Mouse (Mus musculus) lung, embryonic 16.5 days (tissue): ENCODE measurements around the gene Rnf212b. TPM values are rescaled to one million over a fixed set of nuclear protein-coding genes. Genes with fewer than 3 reads are reported as not detected.

Experiments
- ATAC-seq: fragments of 200-750 bp; cut with Nextera tagmentation; 2 replicates; pipeline ENCODE4 v1.8.0; 2017; ENCODE audit warnings: low read depth, mild to moderate bottlenecking, moderate library complexity
- H3K27ac ChIP-seq: fragments of 300-500 bp; sonication (generic); 2 replicates; pipeline ENCODE4 v1.5.1; 2014; ENCODE audit warnings: mild to moderate bottlenecking, control low read depth, low read length
- H3K27me3 ChIP-seq: fragments of 300-500 bp; sonication (generic); 2 replicates; pipeline ENCODE4 v1.6.1; 2014; ENCODE audit warnings: low read depth, low read length, mixed read lengths; ENCODE audit not compliant: control insufficient read depth, insufficient read depth
- H3K36me3 ChIP-seq: fragments of 300-500 bp; sonication (generic); 2 replicates; pipeline ENCODE4 v1.6.1; 2014; ENCODE audit warnings: low read length; ENCODE audit not compliant: control insufficient read depth, insufficient read depth
- H3K4me1 ChIP-seq: fragments of 300-500 bp; sonication (generic); replicated peaks from 2 replicates; pipeline ENCODE4 v1.6.1; 2014; ENCODE audit warnings: low read length, mixed read lengths; ENCODE audit not compliant: control insufficient read depth, insufficient read depth
- H3K4me2 ChIP-seq: fragments of 300-500 bp; sonication (generic); 2 replicates; pipeline ENCODE4 v1.6.1; 2014; ENCODE audit warnings: low read depth, low read length, control low read depth
- H3K4me3 ChIP-seq: fragments of 300-500 bp; sonication (generic); 2 replicates; pipeline ENCODE4 v1.5.1; 2014; ENCODE audit warnings: mild to moderate bottlenecking, low read length, control low read depth
- H3K9ac ChIP-seq: fragments of 300-500 bp; sonication (generic); 2 replicates; pipeline ENCODE4 v1.6.1; 2014; ENCODE audit warnings: low read length, control low read depth
- H3K9me3 ChIP-seq: fragments of 300-500 bp; sonication (generic); 2 replicates; pipeline ENCODE4 v1.6.1; 2016; ENCODE audit warnings: low read length; ENCODE audit not compliant: control insufficient read depth
- WGBS: fragments of 180-500 bp; shearing (Covaris S2); extraction: QIAGEN DNeasy Blood & Tissue Kit; methylation state at CpG from one replicate; pipeline ENCODE4 v1.1.7; 2014; 5-methylcytosine and 5-hydroxymethylcytosine counted together
- polyA plus RNA-seq: library from polyadenylated mRNA; unstranded; fragments of >200 nt; fragmentation: Nextera tagmentation; extraction: Ambion mirVana; gene quantifications from 2 replicates; pipeline ENCODE4 v1.2.1, GENCODE M21; 2015

Gene Rnf212b
- polyA plus RNA-seq, 1 experiment from 2014 or later: not detected

GRCm38 (mm10) chr14:54780084-54780483 lies 33.9 kb upstream of the Rnf212b start:
- H3K4me2 ChIP-seq: no peak overlapping the region
- WGBS: 82% methylated on average over 9 of the region's 9 CpGs
- no peak overlapping the region for H3K27ac ChIP-seq
- ATAC-seq: no peak
- no peaks in the 10 kb centered on the region for H3K4me1 ChIP-seq
- H3K9me3 ChIP-seq: no peaks in the 10 kb centered on the region
- no peak overlapping the region for H3K4me3 ChIP-seq
- peaks cover 15% of the 10 kb centered on the region for H3K27me3 ChIP-seq
- no peak overlapping the region for H3K9ac ChIP-seq
- H3K36me3 ChIP-seq: no peaks in the 10 kb centered on the region

GRCm38 (mm10) chr14:54780836-54781609 lies 32.9 kb upstream of the Rnf212b start:
- Histone ChIP-seq H3K9me3 (no peaks in the 10 kb centered on the region), H3K4me3 (peak overlapping the region; percentile 53), H3K9ac (peak overlapping the region; percentile 53), H3K36me3 (no peaks in the 10 kb centered on the region), H3K27ac (no peak overlapping the region), H3K4me2 (peak overlapping the region; percentile 84), H3K27me3 (peaks cover 15% of the 10 kb centered on the region), H3K4me1 (no peaks in the 10 kb centered on the region)
- peak; percentile 60; the same call in 1 of the 2 replicates for ATAC-seq
- 3% methylated on average over 35 of the region's 35 CpGs for WGBS

GRCm38 (mm10) chr14:54781610-54782365 lies 32.2 kb upstream of the Rnf212b start, which contains the start of gene Slc7a8:
Slc7a8 (minus strand) TSS chr14:54781946.
- Histone ChIP-seq H3K27me3 (peaks cover 15% of the 10 kb centered on the region), H3K9me3 (no peaks in the 10 kb centered on the region), H3K27ac (no peak within 1 kb of the TSS), H3K36me3 (no peaks in the 10 kb centered on the region), H3K4me1 (no peaks in the 10 kb centered on the region; the same call in 1 of the 2 replicates), H3K9ac (peak within 1 kb of the TSS; percentile 53), H3K4me2 (peak within 1 kb of the TSS; percentile 84), H3K4me3 (peak within 1 kb of the TSS; percentile 53)
- ATAC-seq: peak; percentile 49
- 2% methylated on average over 37 of the region's 37 CpGs for WGBS

GRCm38 (mm10) chr14:54782971-54783370 lies 31.0 kb upstream of the Rnf212b start:
- ATAC-seq: no peak
- Histone ChIP-seq H3K4me3 (no peak overlapping the region), H3K27me3 (peaks cover 15% of the 10 kb centered on the region), H3K4me1 (no peaks in the 10 kb centered on the region; the same call in 1 of the 2 replicates), H3K4me2 (no peak overlapping the region), H3K27ac (no peak overlapping the region), H3K36me3 (no peaks in the 10 kb centered on the region), H3K9me3 (no peaks in the 10 kb centered on the region), H3K9ac (no peak overlapping the region)
- 84% methylated on average over 6 of the region's 6 CpGs for WGBS

GRCm38 (mm10) chr14:54785898-54786297 lies 28.0 kb upstream of the Rnf212b start:
- Histone ChIP-seq H3K9ac (no peak overlapping the region), H3K4me1 (no peaks in the 10 kb centered on the region; the same call in 1 of the 2 replicates), H3K27ac (no peak overlapping the region), H3K27me3 (peaks cover 7% of the 10 kb centered on the region), H3K36me3 (no peaks in the 10 kb centered on the region), H3K4me2 (no peak overlapping the region), H3K4me3 (no peak overlapping the region), H3K9me3 (no peaks in the 10 kb centered on the region)
- peak; percentile 5; the same call in 1 of the 2 replicates for ATAC-seq
- WGBS: 49% methylated on average over 4 of the region's 4 CpGs

- no peaks in the 10 kb centered on the region for H3K9me3 ChIP-seq
- no peak overlapping the region for H3K9ac ChIP-seq
- H3K4me1 ChIP-seq: no peaks in the 10 kb centered on the region; the same call in 1 of the 2 replicates
- H3K4me3 ChIP-seq: no peak overlapping the region
- peaks cover 7% of the 10 kb centered on the region for H3K27me3 ChIP-seq
- peak; percentile 83 for ATAC-seq
- no peak overlapping the region for H3K27ac ChIP-seq
- H3K4me2 ChIP-seq: peak overlapping the region; percentile 18; the same call in 1 of the 2 replicates
- H3K36me3 ChIP-seq: no peaks in the 10 kb centered on the region
- WGBS: 18% methylated on average over 10 of the region's 10 CpGs
Measured at GRCm38 (mm10) chr14:54786489-54786888, 27.5 kb upstream of the Rnf212b start.

- no peak overlapping the region for H3K27ac ChIP-seq
- peaks cover 5% of the 10 kb centered on the region for H3K27me3 ChIP-seq
- no peak overlapping the region for H3K9ac ChIP-seq
- H3K4me3 ChIP-seq: no peak overlapping the region
- no peaks in the 10 kb centered on the region; the same call in 1 of the 2 replicates for H3K4me1 ChIP-seq
- H3K9me3 ChIP-seq: no peaks in the 10 kb centered on the region
- no peaks in the 10 kb centered on the region for H3K36me3 ChIP-seq
- no peak for ATAC-seq
- no peak overlapping the region for H3K4me2 ChIP-seq
- 58% methylated on average over 4 of the region's 4 CpGs for WGBS
Measured at GRCm38 (mm10) chr14:54787226-54787625, 26.7 kb upstream of the Rnf212b start.

- no peaks in the 10 kb centered on the region; the same call in none of the 2 replicates for H3K27me3 ChIP-seq
- H3K4me1 ChIP-seq: no peaks in the 10 kb centered on the region; the same call in 1 of the 2 replicates
- ATAC-seq: no peak
- H3K9ac ChIP-seq: no peak overlapping the region
- no peaks in the 10 kb centered on the region for H3K9me3 ChIP-seq
- no peak overlapping the region for H3K4me3 ChIP-seq
- H3K4me2 ChIP-seq: no peak overlapping the region
- H3K27ac ChIP-seq: no peak overlapping the region
- WGBS: 94% methylated on average over 5 of the region's 5 CpGs
- no peaks in the 10 kb centered on the region for H3K36me3 ChIP-seq
Measured at GRCm38 (mm10) chr14:54788231-54788630, 25.7 kb upstream of the Rnf212b start.

- Histone ChIP-seq H3K9ac (no peak overlapping the region), H3K36me3 (no peaks in the 10 kb centered on the region), H3K9me3 (no peaks in the 10 kb centered on the region), H3K4me3 (no peak overlapping the region), H3K27ac (no peak overlapping the region), H3K4me2 (no peak overlapping the region), H3K4me1 (no peaks in the 10 kb centered on the region), H3K27me3 (no peaks in the 10 kb centered on the region; the same call in 1 of the 2 replicates)
- 66% methylated on average over 6 of the region's 6 CpGs for WGBS
- no peak for ATAC-seq
Measured at GRCm38 (mm10) chr14:54792166-54792565, 21.8 kb upstream of the Rnf212b start.
